Mouse (Mus musculus) CD8-positive naive resting alpha-beta T cell, adult 2 months (primary cell): Measurements from ENCODE around the gene Galnt2.

Source experiments
- DNase-seq, 2 experiments: peaks; one replicate each; pipeline ENCODE4 v3.0.0; 2022; ENCODE audit warnings: low read depth in 2 of 2, low spot score in 2 of 2

Gene Galnt2

DNA sequence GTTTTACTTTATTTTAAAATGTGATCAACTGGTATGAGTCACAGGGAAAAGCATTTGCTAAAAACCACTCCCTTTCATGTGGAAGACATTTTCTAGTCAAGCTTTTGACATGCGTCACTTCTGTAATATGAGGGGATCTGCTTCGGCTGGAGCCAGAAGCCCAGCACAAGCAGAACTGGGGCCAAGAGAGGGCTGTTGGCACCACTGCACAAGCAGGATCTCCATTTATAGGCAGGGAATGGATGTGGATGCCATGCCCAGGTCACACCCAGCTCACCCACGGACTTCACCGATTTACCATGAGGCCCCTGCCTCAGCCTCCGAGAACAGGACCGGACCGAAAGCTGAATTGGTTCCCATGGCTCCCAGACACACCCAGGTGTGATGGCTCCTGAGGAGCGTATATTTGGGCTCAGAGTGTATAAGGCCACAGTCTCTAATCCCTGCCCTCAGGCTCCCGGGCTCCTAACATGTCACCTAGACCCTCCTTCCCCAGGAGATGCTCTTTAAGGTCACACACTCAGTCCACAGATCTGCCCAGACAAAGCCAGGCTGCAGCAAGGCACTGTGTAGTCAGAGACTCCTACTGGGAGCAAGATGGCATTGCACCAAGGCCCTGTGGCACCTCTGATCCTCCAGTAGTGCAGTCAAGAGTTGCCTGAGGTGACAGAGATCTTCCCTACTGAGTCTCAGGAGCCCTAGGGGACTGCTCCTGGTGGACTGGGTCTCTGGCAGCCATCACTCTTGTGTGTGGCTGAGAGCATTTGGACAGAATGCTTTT, 59.9 kb downstream of the Galnt2 start:
- DNase-seq, result peak in 1 of 2 experiments; percentile 41

DNA sequence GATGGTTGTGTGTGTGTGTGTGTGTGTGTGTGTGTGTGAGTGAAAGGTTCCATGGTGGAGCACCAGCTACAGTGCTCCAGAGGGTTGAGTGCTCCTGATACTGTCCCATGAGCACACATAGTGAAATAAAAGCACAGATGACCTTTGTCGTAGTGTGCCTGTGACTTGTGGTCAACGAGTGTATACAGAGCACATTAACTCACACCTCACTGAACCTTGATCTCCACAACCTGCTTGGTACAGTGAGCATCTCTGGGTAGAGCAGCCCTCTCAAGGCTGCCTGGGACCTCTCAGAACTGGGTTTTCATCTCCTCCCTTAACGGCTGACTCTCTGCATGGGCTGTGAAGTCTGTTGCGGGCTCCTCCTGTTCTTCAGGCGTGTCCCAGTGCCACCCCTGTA, 60.5 kb downstream of the Galnt2 start:
- no peak for DNase-seq

DNA sequence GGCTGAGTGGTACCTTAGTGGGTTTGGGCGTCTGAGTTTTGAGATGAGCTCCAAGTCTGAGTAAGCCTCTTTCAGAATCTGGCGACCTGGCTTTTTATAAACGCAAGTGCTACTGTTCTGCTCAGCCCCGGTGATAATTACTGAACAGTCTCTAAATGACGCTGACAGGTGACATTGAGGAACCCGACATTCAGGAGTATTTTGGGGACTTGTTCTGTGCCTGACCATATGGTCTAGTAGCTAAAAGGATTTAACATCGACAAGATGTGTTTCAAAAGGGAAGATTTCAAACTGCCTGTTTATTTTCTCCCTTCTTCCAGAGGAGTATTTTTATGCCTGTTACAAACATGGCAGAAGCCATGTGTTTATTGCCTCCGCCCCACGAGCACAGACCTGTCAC, 61.8 kb downstream of the Galnt2 start:
- no peak for DNase-seq

DNA sequence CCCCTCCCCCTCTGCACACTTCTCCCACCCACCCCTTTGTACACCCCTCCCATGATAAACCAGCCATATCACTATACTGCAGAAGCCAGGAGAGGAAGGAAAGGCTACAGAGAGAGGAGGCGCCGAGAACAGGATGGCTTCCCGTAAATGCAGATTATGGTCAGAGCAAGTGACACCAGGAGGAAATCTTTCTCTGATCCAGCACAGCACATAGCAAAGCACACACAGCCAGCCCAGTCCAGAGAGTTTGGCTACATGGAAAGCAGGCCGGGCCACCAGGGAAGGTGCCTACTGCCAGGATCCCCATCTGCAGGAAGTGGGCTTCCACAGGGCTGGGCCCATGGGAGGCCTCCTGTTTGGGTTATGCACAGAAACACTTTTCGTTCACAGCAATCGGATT, 63.2 kb downstream of the Galnt2 start:
- no peak for DNase-seq

DNA sequence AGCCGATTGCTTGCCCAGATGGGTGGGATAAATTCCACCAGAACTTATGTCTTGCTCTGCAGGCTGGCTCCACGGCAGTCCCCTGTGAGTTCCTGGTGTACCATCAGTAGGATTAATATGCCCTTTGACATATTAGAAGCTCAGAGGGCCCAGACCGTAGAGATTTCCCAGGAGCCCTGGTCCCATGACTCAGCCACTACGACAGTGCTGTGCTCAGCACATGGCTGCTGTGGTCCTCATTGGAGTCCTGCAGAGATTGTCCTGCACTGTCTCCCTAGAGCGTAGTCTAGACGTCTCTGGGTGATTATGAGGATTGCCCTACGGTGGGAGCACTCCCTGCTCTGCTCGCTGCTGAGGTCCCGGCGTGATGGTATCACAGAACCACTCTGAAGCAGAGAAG, 63.7 kb downstream of the Galnt2 start:
- no peak for DNase-seq

DNA sequence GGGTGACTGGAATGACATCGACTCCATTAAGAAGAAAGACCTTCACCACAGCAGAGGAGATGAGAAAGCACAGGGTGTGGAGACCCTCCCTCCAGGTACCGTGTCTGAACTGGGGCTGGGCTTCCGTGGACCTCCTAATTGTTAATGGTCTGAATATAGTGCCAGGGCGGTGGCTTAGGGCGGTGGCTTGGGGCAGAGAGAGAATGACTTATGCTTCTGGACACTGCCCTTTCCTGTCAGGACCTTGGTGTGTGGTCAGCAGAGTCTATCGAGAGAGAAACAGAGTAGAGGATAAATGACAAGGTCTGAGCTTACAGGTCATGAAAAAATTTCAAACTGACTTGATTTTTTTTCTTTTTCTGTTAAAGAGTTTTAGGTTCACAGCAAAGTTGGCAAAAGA, 64.2 kb downstream of the Galnt2 start:
- DNase-seq, result no peak

DNA sequence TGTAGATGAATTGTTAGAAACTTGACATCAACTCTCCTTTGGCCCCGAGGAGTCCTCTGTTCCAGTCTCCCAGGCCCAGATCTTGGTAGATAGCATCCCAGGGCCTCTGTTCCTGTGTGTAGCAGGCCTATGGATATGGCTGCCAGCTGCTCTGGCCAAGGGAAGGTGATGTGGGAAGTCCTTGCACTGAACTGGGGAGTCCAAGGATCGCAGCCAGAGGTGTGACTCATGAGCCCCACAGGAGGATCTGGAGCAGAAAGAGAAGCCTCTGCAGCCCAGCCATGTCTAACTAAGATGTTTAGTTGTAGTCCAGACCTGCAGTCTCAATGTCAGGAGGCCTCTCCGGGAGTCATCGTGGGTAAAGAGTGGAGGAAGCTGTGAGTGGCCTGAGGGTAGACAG, 70.3 kb downstream of the Galnt2 start:
- DNase-seq, result no peak

DNA sequence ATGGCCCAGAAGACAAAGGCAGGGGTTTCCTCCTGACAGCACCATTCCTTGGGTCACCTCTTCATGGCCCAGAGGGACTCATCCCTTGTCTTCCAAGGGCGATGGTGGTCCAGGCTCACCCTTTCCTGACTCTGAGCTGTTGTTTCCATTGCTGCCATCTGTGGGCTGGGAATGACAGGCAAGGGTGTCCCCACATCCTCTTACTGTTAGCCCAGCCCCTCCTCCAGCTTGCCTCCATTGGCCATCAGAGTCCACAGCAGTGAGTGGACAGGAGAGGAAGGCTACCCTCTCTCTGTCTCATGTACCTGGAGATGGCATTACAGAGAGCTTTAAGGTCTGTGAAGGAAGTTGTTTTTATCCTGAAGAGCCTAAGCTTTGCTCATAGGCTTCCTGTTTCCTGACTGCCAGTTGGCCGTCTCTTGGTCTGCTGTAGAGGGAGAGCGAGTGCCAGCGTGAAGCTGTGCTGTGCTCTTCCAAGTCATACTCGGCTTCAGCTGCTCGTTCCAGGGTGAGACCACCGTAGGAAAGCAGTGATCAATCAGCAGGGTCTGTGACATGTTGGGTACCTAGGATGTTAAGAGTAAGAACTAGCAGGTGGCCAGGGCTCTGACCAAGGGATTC, 70.9 kb downstream of the Galnt2 start:
- no peak for DNase-seq

DNA sequence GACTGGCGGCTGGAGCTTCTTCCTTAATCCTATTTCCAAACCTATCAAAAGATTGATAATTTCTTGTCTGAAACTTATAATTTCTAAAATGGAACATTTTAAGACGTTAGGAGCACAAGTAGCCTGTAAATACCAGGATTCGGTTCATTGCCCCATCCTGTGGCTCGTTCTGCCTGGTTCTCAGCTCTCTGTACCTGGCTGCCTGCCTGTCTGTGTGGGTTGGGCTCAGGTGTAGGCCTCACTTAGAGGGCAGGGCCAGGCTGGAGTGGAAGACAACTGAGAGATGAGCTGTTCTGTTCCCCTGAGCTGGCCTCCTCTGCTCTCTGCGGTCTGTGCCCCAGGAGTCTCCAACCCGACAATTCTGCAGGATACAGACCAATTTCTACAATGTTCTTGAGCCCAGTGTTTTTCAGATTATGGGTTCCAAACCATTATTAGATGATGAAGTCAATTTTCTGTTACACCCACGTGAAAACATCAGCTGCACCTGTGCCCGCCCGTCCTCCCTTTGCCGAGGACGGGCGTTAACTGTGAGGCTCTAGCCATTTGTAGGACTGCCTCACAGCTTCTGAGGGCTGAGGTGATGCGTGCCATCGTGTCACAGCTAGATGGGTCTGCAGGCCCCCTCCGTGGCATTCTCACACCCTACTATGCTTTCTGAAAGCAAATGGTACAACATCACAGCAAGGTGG, 72.2 kb downstream of the Galnt2 start:
- no peak for DNase-seq

DNA sequence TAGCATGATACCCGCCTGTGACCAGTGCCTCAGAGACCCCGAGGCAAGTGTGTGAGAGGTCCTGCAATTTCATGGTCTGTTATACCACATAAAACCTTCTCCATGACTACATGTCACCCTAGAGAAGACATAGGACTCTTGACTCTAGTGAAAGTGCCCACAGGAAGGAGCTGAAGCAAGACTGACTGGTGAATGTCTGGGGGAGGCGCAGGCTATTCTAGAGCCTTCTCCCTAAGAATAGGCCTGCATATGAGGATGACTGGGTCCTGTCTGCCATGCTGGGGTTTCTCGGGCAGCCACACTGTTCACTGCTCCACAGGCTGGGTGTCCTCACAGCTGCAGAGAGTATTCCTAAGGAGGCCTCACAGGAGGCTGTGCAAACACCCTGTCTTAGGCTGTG, 73.0 kb downstream of the Galnt2 start:
- no peak for DNase-seq

DNA sequence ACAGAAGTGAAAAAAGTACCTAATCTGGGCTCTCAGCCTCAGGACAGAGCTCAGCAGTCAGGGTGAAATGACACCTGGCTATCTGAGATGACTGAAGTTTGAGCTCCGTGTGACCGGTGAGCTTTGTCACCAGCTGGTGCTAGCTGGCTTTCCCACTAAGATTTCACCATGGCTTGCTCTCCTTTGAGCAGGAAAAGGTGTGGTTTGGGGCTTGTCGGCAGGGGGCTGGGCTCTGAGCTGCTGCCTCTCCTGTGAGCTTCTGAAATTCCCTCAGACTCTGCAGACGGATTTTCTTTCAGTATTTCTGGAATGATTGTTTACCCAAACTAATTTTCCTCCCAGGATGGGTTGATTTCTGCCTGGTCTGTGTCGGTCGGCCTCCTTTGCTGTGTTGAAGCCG, 75.4 kb downstream of the Galnt2 start:
- DNase-seq, result no peak

DNA sequence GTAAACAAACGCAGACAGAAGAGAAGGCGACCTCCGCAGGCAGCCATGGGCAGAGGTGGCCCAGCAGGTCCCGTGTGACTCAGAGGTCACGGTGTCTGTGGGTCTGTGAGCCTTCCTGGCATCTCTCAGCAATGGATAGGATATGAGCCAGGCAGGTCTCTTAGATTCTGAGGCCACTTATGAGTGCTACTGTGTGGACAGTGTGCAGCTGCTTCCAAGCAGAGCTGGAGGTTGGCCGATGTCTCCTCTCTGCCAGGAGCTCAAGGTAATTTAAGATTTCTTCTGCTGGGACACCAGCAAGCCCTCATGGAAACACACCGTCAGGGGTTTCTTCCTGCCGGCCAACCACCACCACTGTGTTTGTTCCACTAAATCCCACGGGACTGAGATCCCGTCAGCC, 76.5 kb downstream of the Galnt2 start:
- no peak for DNase-seq

DNA sequence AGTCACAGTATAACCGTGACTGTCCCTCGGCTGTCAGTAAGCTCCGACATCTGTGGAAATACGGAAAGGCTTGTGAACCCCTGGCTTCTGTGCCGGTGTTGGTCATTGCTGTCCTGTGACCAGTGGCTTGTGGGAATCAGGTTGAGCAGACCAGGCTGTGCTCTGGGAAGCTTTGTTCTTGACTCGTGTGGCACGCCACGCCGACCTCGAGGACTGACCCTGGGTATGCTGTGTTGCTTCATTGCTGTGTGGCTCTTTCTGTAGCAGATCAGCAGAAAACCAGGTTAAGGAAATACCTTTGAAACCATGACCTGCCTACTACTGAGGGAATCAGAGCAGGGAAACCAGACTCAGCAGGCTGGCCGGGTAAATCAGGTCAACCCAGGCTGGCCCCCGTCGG, 79.3 kb downstream of the Galnt2 start:
- no peak for DNase-seq

DNA sequence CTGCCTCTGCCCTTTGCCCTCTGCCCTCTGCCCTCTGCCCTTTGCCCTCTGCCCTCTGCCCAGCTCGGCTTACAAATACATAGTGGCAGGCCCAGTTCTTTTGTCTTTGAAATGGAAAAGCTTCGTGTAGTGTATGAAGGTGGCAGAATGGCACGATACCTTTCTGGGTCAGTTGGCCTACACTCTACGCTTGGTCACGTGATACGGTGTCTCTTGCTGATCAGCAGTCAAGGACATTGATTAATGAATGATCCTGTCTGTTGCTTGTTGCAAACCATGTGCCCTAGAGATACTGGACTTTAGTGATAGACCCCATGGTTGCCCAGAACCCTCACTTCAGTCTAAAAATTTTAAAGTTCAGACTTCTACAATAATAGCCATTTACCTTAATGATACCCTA, 79.9 kb downstream of the Galnt2 start:
- DNase-seq, result no peak

DNA sequence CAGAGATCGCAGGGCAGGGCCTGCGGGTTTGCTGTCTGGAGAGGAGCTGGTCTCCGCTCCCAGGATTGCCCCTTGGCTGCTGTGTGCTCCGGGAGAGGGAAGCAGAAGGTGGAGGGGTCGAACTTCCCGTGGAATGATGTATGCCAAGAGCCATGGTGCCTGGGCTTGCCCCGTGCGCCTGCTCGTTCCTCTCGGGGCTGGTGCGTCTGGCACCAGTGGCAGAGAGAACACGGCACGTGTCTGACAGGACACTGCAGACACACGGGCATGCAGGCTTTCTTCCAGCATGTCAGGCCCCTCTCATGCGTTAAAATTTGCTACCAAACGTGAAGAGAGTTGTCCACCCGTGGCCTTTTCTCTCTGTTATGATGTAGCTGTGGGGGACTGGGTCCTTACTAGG, 80.5 kb downstream of the Galnt2 start:
- DNase-seq, result no peak

DNA sequence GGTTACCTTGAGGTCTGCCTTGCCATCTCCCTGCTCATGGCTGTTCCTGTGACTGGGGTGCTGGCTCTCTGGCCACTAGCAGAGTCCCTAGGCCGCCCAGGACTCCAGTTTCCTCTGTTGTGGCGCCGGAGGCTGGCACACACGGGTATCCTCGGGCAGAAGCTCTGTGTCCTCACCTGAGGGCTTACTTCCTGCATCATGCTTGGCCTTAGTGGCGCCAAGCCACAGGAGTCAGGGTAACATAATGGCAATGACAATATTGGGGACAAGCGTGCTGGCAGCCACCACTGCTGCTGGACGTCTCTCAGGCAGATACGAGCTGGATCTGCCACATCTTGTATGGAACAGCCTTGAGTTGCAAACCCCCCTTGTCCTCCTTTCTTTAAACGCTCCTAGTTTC, 81.0 kb downstream of the Galnt2 start:
- DNase-seq, result no peak

DNA sequence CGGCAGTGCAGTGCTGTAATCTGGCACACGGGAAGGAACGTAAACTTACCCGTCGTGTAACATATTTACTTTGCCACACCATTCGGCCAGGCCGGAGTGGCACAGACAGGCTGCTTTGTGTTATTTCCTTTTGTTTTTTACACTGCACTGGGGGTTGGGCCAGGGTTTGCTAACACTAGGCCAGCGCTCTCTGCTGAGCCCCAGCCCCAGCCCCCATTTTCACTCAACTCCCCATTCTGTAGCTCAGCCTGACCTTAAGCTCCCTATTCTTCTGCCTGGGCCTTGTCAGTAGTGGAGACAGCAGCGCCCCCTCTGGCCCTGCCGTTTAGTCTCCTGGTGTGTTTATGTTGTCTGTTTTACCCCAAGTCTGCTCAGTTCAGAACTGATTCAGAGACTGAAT, 83.6 kb downstream of the Galnt2 start:
- DNase-seq, result peak in 1 of 2 experiments; percentile 61

DNA sequence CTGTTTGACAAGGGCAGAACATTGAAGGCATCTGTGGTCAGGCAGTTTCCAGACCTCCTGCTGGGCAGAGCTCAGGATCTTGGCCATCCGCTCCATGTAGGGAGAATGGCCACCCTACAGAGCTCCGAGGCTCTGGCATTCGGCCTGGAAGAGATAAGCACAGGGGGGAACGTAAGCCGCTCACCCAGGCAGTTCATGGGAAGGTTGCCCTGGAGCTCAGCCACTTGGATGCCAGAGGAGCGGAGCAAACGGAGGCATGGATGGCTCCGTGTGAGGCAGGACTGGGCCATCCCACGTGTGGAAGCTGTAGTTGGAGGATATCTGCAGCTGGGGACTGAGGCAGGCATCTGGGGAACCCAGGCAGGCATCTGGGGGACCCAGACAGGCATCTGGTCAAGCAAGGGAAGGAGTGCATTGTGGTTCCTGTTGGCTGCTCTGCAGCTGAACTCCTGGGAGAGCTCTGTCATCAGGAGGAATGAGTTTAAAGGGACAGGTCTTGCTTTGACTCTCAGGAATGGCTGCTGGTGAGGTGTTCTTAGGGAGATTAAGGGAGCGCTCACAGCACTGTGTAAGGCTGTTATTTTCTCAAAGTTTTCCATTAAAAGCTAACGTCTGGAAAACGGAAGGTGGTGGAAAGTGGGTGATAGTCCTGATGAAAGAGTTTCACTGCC, 85.4 kb downstream of the Galnt2 start:
- DNase-seq, result no peak

DNA sequence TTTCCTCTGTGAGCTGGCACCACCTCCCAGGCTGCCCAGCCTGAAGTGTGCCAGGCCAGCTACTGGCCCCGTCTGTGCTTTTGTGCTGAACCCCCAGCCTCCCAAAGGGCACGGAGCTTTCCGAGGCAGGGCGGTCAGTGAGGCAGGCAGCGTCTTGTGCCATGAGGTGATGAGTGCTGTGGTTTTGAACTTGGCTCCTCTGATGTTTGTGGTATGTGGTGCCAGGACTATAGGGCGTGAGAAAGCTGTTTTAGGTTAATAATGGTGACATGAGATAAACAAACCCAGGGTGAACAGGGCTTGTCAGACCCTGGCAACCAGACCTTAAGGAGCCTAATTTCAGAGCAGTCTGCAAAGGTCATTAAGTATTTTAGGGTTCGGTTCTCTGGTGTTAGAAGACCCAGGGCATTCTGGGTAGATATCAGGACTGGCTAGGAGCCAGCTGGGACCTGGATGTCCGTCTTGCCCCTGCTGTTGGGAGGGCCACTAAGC, 86.0 kb downstream of the Galnt2 start:
- peak in 1 of 2 experiments; percentile 15 for DNase-seq

DNA sequence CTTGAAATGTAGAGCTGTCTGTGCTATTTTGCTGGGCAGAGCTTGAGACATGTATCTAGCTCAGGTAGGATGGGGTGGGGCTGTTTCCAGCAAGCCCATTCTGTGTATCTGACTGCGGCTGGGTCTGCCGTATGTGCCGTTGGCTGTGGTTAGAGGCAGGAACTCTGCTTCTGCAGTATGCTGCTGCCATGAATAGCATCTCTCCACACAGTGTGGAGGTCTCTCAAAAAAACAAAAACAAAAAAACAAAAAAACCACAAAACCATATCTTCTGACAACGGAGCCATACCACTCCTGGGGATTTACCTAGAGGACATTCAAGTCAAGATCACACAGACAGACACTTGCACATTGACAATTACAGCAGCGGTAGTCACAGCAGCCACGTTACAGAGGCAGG, 86.6 kb downstream of the Galnt2 start:
- peak; percentile 73 to 78 for DNase-seq

DNA sequence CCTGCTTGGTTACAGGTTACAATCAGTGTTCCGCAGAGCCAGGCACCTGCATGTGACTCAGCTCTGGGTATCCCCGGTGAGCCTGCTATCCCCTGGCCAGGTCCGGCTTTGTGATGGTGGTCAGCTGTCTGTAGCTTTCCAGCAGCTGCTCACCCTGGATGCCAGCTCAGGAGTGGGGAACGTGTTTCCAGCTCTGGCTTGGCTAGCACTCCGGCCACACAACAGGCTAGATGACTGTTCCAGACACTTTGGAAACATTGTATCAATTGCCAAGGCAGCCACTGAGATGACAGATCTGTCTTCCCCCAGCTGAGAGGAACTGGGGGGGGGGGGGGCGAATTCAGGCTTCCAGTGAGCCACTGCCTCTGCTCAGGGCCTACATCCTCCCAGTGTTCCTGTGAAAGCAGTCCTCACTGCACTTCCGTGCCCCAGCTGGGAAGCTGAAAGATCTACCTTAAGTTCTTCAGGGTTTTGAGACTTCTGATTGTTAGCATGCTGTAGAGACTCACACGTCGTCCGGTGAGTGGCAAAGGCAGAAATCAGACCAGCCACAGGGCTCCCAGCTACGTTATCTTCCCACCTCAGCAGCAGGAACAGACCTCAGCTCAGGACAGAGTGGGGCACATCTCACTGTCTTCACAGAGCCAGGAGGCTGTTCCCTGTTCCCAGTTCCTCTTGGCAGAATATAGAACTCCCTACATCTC, 87.6 kb downstream of the Galnt2 start:
- DNase-seq, result no peak
